Comparison of ENCODE assay signal across 46 mouse cellular contexts in the genomic region with DNA sequence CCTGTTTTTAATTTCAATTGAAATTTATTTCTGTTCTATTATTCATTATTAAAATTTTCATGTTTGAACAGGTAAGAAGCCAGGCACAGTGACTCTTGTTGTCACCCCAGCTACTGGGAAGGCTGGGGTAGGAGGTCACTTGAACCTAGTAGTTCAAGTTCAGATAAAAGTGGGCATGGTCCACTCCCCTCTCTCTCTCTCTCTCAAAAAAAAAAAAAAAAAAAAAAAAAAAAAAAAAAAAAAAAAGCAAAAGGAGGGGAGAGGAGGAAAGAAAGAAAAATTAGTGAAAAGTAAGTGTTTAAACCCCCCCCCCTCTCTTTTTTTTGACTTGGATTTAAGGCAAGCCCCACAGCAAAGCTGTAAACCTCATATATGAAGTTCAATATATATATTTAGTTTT. TPM values are rescaled to one million over a fixed set of nuclear protein-coding genes. Genes with fewer than 3 reads are reported as not detected.
"Had no signal": no experiment of that assay in that cellular context is flagged by ENCODE, and none has a peak within 500 bp of the region (broad histone marks: within the 10 kb centered on the region; RNA-seq: fewer than 3 reads in every experiment).

No protein-coding gene starts in this region.

- H3K4me3 ChIP-seq: limb, embryonic 10.5 days; limb, embryonic 12.5 days; limb, embryonic 13.5 days; limb, embryonic 15.5 days; liver, embryonic 12.5 days; liver, embryonic 13.5 days; liver, embryonic 15.5 days; lung, embryonic 15.5 days; megakaryocyte, embryonic 14.5 days; midbrain, embryonic 10.5 days; midbrain, embryonic 12.5 days; midbrain, embryonic 13.5 days; midbrain, embryonic 15.5 days; myocyte; neural tube, embryonic 12.5 days had no signal

- H3K36me3 ChIP-seq: limb, embryonic 10.5 days; limb, embryonic 12.5 days; limb, embryonic 13.5 days; limb, embryonic 15.5 days; liver, embryonic 12.5 days; liver, embryonic 13.5 days; liver, embryonic 15.5 days; lung, embryonic 15.5 days; midbrain, embryonic 10.5 days; midbrain, embryonic 12.5 days; midbrain, embryonic 13.5 days; midbrain, embryonic 15.5 days; neural tube, embryonic 12.5 days had no signal

- ATAC-seq: liver, embryonic 12.5 days; liver, postnatal 0 days; lung, postnatal 0 days; midbrain, embryonic 13.5 days; midbrain, embryonic 15.5 days; midbrain, embryonic 16.5 days had no signal

- H3K27ac ChIP-seq: limb, embryonic 10.5 days; limb, embryonic 12.5 days; limb, embryonic 13.5 days; limb, embryonic 15.5 days; liver, embryonic 12.5 days; liver, embryonic 13.5 days; liver, embryonic 14.5 days; liver, embryonic 15.5 days; lung, embryonic 15.5 days; macrophage; midbrain, embryonic 10.5 days; midbrain, embryonic 12.5 days; midbrain, embryonic 13.5 days; midbrain, embryonic 15.5 days; neural tube, embryonic 12.5 days had no signal

- H3K9me3 ChIP-seq: limb, embryonic 10.5 days; liver, embryonic 12.5 days; liver, embryonic 13.5 days; liver, embryonic 15.5 days; lung, embryonic 15.5 days; midbrain, embryonic 13.5 days had no signal

- DNase-seq: left cerebral cortex, postnatal 4 days; liver; liver, embryonic 13.5 days; liver, postnatal 0 days; lung, adult 18-20 months; lung, adult 2 months; lung, embryonic 14.5 days; lung, postnatal 10 days; lung, postnatal 14 days; lung, postnatal 36 days; lung, postnatal 4 days; midbrain, embryonic 14.5 days had no signal

- H3K4me2 ChIP-seq: limb, embryonic 12.5 days; limb, embryonic 13.5 days; limb, embryonic 15.5 days; liver, embryonic 11.5 days; liver, embryonic 12.5 days; liver, embryonic 13.5 days; liver, embryonic 15.5 days; lung, embryonic 14.5 days; lung, embryonic 15.5 days; midbrain, embryonic 11.5 days; midbrain, embryonic 12.5 days; midbrain, embryonic 13.5 days; midbrain, embryonic 15.5 days; neural tube, embryonic 12.5 days had no signal

- H3K4me1 ChIP-seq: limb, embryonic 10.5 days; limb, embryonic 12.5 days; limb, embryonic 13.5 days; limb, embryonic 15.5 days; liver, embryonic 12.5 days; liver, embryonic 13.5 days; liver, embryonic 15.5 days; lung, embryonic 15.5 days; megakaryocyte, embryonic 14.5 days; midbrain, embryonic 10.5 days; midbrain, embryonic 12.5 days; midbrain, embryonic 13.5 days; midbrain, embryonic 15.5 days; neural tube, embryonic 12.5 days had no signal

- H3K9ac ChIP-seq: limb, embryonic 12.5 days; limb, embryonic 13.5 days; limb, embryonic 15.5 days; liver, embryonic 12.5 days; liver, embryonic 13.5 days; liver, embryonic 14.5 days; liver, embryonic 15.5 days; liver, postnatal 0 days; lung, embryonic 14.5 days; lung, embryonic 15.5 days; midbrain, embryonic 12.5 days; midbrain, embryonic 13.5 days; midbrain, embryonic 15.5 days; neural tube, embryonic 12.5 days had no signal

RNA-seq across cellular contexts. Expression of a gene that starts 9.9 kb away (rescaled TPM):
- total RNA-seq: left cerebral cortex, postnatal 10 days; left cerebral cortex, postnatal 14 days; left cerebral cortex, postnatal 25 days; left cerebral cortex, postnatal 36 days; left cerebral cortex, postnatal 4 days; liver, adult 2 months; megakaryocyte progenitor cell, adult 5-6 weeks; megakaryocyte, adult 5-6 weeks; megakaryocyte-erythroid progenitor cell, adult 5-6 weeks; midbrain, postnatal 0 days; monocyte, adult 5-6 weeks had no signal
- polyA plus RNA-seq: limb, embryonic 10.5 days; limb, embryonic 11.5 days; limb, embryonic 12.5 days; limb, embryonic 13.5 days; limb, embryonic 14.5 days; limb, embryonic 15.5 days; liver, embryonic 11.5 days; liver, embryonic 12.5 days; liver, embryonic 13.5 days; liver, embryonic 14.5 days; liver, embryonic 15.5 days; liver, embryonic 16.5 days; liver, postnatal 0 days; lung, adult 2 months; lung, embryonic 14.5 days; lung, embryonic 15.5 days; lung, postnatal 0 days; macrophage; midbrain, embryonic 10.5 days; midbrain, embryonic 11.5 days; midbrain, embryonic 12.5 days; midbrain, embryonic 13.5 days; midbrain, embryonic 14.5 days; midbrain, embryonic 15.5 days; midbrain, embryonic 16.5 days; midbrain, postnatal 0 days had no signal

RNA-seq across cellular contexts. Expression of a gene that starts 50.6 kb away (rescaled TPM):
- total RNA-seq: left cerebral cortex, postnatal 25 days; liver, adult 2 months; megakaryocyte progenitor cell, adult 5-6 weeks; megakaryocyte, adult 5-6 weeks; megakaryocyte-erythroid progenitor cell, adult 5-6 weeks; monocyte, adult 5-6 weeks had no signal
- polyA plus RNA-seq: limb, embryonic 10.5 days; limb, embryonic 12.5 days; limb, embryonic 13.5 days; limb, embryonic 15.5 days; liver, adult 2 months; liver, embryonic 11.5 days; liver, embryonic 12.5 days; liver, embryonic 13.5 days; liver, embryonic 14.5 days; liver, embryonic 15.5 days; liver, embryonic 16.5 days; liver, postnatal 0 days; macrophage; midbrain, embryonic 10.5 days; midbrain, embryonic 11.5 days; midbrain, embryonic 12.5 days; midbrain, embryonic 14.5 days; myocyte; neural tube, embryonic 11.5 days; neural tube, embryonic 12.5 days had no signal
